Mouse (Mus musculus) left cerebral cortex, postnatal 4 days (tissue): Measurements from ENCODE around the gene Polr2f. TPM values are rescaled to one million over a fixed set of nuclear protein-coding genes. Genes with fewer than 3 reads are reported as not detected.

Experiments used
- DNase-seq: peaks from one replicate; pipeline ENCODE4 v3.0.0-alpha.2; 2022
- intact Hi-C: fragments of 180-260 bp; cut with DNase I; formaldehyde crosslinking; loops from one replicate; pipeline ENCODE4 v1.15.1; 2025
- total RNA-seq, 2 experiments: library from RNA; stranded (reverse); gene quantifications; 2 replicates each; pipeline ENCODE4 v1.2.3; 2021

The Polr2f gene
- total RNA-seq, result 100 to 1,000 TPM; 143 to 152 TPM

DNA sequence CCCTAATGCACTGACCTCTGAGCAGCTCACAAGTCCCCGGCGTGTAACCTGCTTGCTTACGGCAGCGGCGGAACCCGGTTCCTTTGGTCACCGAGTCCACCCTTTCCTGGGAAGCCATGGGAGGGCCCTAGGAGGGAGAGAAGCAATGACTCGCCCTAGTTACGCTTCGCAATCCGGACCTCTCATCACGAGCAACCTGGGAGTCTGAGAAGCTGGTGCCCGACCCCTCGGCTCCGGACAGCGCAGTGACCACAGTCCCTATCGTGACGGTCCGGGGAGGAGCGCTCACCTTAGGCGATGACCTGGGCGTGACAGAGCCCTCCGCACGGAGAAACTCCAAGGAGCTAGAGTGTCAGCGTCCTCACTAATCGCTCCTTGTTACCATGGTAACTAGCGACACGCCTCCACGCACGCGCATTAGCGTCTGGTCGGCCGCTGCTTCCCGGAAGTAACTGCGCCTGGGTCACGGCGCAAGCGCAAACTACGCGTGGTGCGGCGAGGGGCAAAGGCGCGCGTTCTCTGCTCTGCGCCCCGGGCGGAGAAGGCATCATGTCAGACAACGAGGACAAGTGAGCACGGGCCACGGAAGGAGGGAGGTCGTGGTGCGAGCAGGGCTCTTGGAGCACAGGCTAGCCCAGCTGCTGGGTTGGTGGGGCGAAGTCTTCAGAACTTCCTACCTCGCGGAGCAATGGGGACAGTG, at the start of gene Polr2f, which contains the start of gene 1700088E04Rik:
TSS of gene Polr2f (plus strand) at position 144 of the 700 bp plus-strand sequence.
TSS of gene 1700088E04Rik (minus strand) at position 388 of the 700 bp plus-strand sequence.
- DNase-seq, result peak; percentile 96
- intact Hi-C loops, result no loop called here

DNA sequence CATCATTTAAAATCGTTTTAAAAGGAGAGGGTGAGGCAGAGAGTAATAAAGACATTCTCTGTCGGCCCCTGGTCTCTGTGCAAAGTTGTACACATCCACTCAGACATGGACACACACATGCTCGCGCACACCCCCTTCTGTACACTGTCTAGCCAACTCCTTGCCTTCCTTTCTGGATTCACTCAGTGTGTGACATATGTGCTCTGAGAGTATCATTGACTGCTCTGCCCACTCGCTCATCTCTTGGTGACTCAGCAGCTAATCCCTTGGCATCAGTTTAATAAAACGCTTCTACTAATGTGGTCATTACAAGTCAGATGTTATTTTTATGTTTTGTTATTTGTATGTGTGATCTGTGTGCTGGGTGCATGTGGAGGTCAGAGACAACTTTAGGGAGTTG, 48.5 kb upstream of the Polr2f start:
- DNase-seq, result no peak
- intact Hi-C loops, result no loop called here

DNA sequence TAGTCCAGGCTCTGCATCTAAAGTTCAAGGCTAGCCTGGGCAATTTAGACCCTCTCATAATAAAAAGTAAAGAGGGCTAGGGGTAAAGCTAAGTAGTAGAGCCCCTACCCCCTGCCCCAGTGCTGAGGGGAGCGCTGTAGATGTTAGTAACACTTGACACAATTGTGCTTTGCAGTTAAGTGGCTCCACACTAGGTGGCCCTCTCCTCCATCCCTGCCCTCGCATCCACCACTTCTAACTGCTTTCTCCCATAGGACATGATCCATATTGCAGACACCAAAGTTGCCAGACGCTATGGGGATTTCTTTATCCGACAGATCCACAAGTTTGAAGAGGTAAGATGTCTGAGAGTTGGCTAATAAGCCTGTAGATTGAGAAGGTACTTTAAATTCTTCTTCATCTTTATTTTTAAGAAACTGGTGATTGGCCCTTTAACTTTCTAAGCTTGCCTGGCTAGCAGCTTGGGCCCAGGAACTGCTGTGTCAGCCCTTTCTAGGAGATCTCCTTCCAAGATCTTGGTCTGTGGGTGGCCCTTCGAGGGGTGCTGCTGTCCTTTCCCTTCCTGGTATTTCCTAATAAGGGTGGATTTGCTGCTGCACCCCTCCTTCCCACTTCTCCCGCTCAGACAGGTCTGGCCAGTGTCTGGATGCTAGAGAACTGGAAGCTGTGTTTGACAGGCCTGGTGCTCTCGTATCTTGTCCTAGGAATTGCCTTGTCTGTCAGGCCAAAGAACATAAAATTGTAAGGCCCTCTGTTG, 47.5 kb upstream of the Polr2f start:
- intact Hi-C loops, result no loop called here
- no peak for DNase-seq

DNA sequence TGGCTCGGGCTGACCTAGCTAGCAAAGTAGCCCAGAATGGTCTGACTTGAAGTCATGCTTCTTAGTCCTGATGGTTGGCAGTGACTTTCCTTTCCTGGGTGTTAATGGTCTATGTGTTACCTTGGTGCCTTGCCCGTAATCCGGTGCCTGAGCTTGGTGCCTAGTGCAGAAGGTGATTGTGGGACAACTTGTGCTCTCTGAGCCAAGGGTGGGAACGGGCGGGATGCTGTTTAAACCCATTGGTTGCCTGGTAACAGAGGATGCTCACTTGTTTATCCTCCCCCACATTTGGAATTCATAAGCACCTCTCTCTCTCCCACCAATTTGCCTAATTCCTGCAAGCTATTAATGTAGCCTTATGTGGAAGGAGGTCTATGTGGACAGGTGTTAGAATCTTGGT, 45.3 kb upstream of the Polr2f start:
- intact Hi-C loops, result no loop called here
- no peak for DNase-seq

DNA sequence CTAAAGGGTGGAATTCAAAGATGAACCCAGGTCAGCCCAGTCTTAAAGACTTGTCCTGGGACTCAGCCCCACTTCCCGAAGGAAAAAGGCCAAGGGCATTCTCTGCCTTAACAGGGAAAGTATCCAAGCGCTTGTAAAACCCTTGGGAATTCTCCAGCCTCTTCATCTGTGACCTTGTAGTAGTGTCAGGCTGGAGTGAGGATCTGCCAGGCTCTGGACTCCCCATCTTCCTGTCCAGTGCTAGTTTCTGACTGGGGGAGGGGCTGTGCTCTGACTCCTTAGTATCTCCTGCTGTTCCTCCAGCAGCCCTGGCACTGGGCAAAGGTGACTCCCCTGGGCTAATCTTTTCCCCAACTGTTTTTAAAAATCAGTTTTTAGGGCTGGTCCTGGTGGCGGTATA, 44.3 kb upstream of the Polr2f start:
- DNase-seq, result no peak
- intact Hi-C loops, result no loop called here

DNA sequence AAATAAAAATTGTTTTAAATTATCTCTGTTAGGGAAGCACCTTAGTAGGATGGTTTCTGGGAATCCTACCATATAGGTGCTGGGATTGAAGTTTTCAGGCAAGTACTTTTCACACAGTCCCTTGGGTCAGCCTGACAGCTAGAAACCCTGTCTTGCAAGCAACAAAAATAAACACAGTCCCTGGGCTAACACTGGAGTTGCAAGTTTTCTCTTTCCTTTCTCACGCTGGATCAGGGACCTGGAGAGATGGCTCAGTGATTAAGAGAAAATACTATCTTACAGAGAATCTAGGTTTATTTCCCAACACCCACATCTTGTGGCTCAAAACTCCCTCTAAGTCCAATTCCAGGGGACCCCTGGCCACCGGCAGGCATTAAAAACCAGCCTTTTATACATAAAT, 43.7 kb upstream of the Polr2f start:
- intact Hi-C loops, result no loop called here
- no peak for DNase-seq

DNA sequence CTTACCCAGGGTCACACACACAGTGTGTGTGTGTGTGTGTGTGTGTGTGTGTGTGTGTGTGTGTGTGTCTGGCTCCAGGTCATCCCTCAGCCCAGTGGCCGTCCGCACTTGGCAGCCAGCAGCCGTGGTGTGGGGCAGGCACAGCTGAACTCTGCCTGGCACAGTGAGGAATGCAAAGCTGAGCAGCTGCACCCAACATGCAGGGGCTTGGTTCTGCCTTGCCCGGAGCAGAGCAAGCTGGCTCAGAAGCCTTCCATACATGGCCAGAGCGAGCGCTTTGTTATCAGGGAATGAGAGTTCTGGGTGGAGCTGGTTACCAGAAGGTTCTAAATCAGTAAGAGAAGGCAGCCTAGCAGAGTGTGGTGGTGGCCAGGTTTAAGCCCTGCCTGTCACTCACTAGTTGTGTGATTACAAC, 43.2 kb upstream of the Polr2f start:
- peak; percentile 82 for DNase-seq
- intact Hi-C loops, result no loop called here

DNA sequence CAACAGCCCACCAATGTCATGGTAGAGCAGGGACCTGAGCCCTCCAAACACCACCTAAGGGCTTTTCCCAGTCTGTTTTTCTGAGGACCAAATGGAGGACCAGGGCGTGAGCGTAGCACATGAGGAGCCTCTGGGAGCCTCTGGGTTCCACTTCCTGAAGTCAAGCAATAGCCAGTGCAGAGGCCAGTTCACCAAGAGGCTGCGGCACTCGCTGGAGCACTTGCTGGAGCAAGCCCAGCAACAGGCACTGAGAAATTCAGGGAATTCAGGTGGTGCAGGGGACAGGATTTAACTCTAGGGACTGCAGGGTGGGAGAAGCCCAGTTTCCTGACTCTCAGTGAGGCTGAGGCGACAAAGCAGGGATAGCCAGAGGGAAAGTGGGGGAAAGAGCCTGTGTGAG, 42.6 kb upstream of the Polr2f start:
- intact Hi-C loops, result no loop called here
- DNase-seq, result no peak

DNA sequence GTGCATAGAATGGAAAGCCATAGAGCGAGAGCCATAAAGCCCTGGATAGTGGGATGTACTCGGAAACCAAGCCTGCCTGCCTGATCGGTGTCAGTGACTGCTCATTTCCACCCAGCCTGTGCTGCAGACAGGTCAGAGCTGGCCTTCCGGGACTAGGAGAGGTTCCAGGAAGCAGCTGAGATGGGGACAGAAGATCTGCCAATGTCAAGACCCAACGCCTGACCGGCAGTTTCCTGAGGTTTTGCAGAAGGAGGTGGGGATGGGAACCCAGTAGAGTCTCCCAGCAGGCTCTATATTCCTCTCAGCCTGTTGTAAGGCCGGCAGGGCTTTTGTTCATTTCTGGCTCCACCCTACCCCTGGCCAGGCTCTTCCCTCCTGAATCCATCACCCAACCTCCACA, 41.9 kb upstream of the Polr2f start:
- no peak for DNase-seq
- intact Hi-C loops, result no loop called here

DNA sequence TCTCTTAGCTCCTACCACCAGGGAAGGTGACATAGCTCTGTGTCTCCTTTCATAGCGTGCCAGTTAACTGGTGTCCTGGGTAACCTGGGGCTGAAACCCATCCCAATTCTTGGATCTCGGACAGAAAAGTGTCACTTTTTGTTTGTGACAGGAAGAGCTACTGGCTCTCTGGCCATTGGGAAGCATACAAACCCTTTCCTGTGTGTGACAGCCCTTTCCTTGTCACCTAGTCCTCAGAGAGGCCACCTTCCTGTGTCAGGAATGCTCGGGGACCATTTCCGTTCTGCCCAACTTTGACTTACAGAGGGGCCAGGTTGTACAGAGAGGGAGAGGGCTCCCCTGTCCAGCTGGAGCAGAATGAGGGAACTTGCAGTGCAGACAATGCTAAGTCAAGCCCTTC, 41.4 kb upstream of the Polr2f start:
- no peak for DNase-seq
- intact Hi-C loops, result no loop called here

DNA sequence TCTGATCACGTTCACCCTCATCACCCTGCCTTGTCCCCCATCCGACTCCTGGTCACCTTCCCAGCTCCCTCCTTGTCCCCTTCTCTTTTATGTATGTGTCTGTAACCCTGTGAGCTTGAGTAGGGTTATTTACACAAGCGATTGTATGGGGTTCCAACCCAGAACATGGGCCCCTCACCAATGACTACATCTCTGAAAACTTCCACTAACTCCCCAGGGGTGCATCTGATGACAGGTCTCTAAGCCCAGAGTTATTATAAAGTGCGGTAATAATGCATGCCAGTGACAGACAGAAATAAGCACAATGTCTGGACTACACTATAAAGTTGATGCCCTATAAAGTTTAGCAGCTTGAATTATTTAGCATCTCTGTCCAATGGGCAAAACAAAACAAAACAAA, 40.4 kb upstream of the Polr2f start:
- intact Hi-C loops, result no loop called here
- no peak for DNase-seq

DNA sequence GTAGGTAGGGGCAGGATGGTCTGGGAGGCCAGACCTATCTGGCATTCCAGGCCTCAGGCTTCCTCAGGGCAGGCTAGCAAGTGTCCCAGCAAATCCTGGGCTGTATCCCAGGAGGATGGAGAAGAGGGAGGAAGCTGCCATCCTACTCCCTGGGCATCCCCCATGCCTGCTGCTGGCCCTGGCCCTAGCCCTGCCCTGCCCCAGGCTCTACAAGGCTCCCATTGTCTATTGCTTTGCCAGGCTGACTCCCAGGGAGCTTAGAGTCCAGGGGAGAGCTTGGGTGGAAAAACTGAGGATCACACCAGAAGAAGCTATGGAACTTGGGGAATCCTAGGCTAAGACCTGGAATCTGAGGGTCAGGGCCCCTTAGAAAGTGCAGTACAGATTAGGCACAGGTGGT, 39.3 kb upstream of the Polr2f start:
- no peak for DNase-seq
- intact Hi-C loops, result no loop called here

DNA sequence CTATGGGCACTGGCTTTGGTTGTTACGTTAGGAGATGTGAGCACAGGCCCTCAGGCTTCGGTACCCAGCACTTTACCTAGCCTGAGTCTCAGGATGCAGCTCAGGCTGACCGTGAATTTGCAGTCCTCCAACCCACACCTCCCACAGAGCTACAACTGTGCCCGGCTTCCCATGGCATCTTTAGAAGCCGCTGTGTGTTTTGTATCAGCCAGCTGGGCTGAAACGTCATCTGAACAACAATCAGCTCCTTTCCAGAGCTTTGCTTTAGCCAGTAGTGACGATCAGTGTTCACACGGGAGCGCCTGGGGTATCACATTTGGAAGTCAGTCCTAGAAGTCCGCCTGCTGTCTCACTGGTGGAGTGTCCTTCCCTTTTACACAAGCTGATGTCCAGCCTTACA, 37.5 kb upstream of the Polr2f start:
- DNase-seq, result no peak
- intact Hi-C loops, result no loop called here

DNA sequence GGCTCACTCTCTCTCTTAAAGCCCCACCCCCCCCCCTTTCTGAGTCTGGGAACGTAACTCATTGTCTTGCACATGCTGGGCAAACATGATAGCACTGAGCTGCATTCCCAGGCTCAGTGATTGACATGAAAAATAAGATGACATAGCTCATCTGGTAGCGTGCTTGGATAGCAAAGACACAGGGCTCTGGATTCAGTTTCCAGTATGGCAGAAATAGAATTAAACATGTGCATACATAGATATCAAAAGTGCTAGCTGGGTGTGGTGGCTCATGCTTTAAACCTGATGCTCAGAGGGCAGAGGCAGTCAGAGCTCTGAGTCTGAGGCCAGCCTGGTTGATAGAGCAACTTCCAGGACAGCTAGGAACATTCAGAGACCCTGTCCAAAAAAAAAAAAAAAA, 35.0 kb upstream of the Polr2f start:
- no peak for DNase-seq
- intact Hi-C loops, result no loop called here

DNA sequence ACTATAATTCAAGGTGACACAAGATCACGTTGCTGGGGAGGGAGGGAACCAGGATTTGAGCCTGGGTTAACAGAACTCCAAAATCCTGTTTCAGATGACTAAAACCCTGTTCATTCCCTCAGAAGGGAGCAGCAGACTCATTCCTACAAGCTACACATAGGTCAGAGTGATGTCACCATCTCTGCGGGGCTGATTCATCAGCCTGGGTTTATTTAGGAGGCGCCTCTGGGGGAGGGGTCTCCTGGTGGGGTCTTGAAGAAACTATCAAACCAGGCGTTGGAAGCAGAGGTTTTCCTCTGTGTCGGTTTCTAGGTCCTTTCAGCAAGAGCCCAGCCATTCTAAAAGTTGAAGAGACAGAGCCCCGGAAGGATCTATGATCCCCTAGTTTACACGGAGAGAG, 32.8 kb upstream of the Polr2f start:
- intact Hi-C loops, result no loop called here
- no peak for DNase-seq

DNA sequence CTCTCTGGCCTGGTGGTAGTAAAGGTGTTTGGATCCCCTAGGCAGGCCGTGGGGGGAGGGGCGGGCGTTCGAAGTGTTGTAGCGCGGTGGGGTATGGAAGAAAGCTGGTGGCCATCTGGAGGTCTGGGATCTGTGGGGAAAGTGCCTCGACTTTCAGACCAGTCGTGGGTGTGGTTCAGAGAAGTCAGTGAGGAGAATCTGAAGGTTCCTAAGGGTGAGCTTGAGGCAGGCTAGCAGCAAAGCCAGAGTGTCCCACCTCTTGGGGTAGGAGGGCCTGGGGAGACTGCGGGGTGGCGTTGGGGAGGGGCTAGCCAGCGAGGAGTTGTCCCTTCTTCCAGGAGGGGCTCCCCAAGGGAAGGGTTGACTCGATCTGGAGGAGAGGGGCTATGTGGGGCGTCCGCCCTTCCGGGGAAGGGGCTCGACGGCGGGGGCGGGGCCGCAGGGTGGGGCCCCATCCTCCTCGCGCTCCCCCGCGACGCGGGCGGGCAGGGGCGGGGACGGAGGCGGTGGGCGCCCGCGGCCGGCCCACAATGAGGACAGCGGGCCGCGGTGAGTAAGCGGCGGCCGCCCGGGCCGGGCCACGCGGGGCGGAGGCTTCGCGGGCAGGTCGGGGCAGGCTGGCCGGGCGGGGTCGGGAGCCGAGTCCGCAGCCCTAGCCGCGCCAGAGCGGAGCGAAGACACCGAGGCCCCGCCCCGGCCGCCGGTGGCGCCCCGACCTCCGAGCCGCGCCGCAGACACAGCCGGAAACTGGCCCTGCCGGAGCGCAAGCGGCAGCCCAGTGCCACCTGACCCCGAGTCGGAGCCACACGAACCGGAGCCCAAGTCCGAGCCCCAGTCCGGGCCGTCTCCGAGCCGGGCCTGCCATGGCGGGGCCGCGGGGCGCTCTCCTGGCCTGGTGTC, 32.1 kb upstream of the Polr2f start, which contains the start of gene Micall1:
TSS of gene Micall1 (plus strand) at position 478 of the 900 bp plus-strand sequence.
- intact Hi-C loops, result no loop called here
- DNase-seq, result peak; percentile 65

DNA sequence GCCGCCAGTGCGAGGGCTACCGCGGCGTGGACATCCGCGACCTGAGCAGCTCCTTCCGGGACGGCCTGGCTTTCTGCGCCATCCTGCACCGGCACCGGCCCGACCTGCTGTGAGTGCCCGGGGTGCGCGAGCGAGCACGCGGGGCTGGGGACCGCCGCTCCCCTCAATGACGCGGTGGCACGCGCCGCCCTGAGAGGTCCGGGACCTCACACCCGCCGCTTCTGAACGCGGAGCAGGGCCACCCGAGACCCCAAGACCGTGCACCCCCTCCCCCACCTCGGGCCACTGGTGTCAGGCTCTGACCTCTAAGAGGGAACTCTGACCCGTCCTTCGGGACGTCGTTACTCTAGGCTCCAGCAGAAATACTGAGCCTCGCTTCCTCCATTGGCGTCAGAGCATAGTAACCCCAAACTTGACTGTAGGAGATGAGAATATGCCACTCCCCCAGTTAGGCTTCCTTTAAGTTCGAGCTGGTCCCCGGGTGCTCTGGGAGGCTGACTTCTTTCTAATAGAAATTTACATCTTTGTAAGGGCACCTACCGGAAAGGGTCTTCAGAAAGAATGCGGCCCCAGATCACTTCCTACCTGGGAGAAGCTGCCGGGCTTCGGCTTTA, 31.4 kb upstream of the Polr2f start:
- peak; percentile 28 for DNase-seq
- intact Hi-C loops, result no loop called here

DNA sequence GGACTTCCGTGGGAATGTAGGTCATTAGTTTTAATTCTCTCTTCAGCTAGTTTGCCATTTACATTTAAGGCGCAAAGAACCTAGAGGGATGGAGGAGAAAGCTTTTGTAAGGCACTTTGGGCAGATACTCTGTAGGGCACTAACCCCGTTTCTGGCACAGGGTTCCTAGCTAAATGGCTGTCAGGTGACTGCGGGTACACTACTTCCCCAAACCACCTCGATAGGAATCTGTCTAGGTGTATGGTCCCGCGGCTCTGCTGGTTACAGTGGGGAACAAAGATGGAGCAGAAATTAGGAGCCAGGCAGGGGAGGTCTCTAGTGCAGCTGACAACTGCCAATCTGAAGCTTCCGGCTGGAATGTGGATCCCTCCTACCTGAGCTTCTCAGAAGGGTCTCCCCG, 30.8 kb upstream of the Polr2f start:
- intact Hi-C loops, result no loop called here
- DNase-seq, result no peak

DNA sequence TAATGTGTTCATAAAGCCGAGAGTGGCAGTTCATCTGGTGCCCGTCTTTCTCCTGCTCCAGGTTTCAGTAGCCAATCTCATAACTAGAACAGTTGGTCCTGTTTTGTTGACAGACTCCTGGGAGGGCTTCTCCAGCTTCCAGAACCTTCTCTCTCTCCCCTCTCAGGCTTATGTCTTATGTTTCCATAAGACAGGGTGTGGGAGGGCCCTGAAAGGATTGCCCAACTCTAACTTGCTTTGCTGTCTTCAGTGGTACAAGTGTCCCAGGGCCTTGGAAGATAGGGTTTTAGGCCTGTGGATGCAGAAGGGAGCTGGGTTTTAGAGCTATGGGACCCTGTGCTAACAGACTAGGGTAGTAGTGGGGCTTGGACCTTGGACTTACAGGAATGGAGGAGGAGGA, 30.3 kb upstream of the Polr2f start:
- DNase-seq, result no peak
- intact Hi-C loops, result no loop called here

DNA sequence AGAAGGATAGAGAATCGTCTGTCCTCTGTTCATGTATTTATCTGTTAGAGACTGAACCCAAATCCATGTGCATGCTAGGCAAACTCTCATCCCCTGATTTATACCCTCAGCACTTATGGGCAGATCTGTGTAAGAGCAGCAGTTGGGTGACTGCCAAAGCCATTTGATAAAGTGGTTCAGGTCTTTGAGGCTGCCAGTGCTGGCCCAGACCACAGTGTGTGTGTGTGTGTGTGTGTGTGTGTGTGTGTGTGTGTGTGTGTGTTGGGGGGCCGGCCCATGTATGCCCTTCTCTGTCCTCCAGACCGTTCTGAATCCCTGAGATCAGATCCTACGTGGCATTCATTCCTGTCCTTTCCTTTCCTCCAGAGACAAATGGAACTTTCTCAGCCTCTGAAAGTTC, 29.0 kb upstream of the Polr2f start:
- intact Hi-C loops, result no loop called here

DNA sequence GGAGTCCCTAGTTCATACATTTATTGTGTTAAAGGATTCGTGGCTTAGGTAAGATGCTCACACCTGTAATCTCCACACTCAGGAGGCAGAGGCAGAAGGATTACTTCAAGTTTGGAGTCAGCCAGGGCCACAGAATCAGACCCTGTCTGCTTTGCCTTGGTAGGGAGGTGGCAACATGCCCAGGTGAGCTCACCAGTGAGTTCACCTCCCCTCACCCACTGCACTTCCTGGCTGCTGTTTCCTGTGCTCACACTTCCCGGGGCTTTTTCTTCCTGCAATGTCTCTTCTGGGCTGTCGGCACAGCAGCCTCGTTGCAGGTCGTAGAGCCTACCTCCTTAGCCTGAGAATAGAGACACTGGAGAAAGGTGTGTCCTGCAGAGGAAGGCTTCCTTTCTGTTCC, 25.5 kb upstream of the Polr2f start:
- intact Hi-C loops, result no loop called here

More for the DNA sequence above, 29.0 kb upstream of the Polr2f start:
- no peak for DNase-seq

More for the DNA sequence above, 25.5 kb upstream of the Polr2f start:
- DNase-seq, result no peak
